Mouse (Mus musculus): ENCODE results near the gene Cidec.

Gene Cidec

DNA sequence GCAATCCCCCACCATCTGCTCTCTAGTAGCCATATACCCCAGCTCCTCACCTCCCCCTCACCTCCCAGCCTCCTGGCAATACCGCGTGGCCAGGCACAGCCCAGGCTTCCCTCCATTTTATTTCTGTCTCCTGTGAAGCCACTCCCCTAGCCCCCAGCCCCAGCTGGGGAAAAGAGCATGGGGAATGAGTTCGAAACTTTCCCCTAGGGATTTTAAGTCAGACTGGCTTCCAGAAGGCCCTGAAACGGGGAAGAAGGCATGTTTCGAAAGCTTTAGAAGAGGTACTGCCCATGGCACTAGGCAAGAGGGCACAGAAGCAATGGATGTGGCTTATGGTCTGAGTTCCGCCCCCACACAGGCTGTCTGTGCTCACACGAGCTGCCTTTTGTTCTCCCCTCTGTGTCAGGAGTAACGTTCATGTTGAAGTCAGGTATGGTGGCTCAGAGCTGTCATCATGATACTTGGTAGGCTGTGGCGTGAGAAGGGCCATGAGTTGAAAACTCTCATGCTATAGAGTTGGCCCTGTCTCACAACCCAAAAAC, at the start of gene Cidec:
Cidec (minus strand) TSS at position 97 of the 542 bp plus-strand sequence.
- DNase-seq (ENCODE audit: low spot score in 2 of 2): no peak

DNA sequence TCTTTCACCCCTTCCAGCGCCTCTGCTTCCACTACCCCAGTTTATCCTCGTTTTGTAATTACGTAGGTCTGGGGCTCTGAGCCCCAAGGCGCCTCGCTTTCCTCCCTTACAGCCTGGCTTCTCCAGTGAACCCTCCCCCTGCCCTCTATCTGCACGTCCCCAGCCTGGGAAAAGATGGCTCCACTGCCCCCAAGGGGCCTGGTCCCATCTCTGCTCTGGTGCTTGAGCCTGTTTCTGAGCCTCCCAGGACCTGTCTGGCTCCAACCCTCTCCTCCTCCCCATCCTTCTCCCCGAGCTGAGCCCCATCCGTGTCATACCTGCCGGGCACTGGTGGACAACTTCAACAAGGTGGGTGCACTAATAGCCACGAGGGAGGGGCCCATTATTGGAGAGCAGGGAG, 48.2 kb upstream of the Cidec start:
- peak; percentile 20 to 33 for DNase-seq (ENCODE audit: low spot score in 2 of 2)

DNA sequence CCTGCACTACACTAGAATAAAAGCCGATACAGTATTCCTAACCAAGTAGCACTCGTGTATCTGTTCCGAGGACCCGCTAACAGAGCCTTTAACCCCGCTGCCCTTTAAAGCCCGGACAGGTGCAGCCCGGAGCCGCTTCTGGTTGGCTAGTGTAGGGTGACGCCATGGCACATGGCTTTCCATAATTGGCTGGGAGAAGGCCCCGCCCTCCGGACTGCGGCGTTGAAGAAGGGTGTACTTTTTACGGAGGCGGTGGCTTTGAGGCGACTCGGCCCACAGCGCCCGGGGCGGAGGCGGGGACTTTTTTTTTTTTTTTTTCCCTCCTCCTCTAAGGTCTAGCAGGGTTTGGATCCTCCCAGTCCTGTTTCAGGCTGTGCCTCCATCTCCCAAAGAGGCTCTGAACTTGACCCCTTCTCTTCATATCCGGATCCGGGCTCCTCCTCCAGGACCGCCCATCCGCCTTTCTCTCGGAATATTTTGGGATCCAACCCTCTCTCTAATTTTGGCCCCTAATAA, 47.6 kb upstream of the Cidec start, which contains the start of gene Creld1:
Creld1 (plus strand) TSS at position 198 of the 516 bp plus-strand sequence.
- DNase-seq (ENCODE audit: low spot score in 2 of 2): peak; percentile 81 to 95

DNA sequence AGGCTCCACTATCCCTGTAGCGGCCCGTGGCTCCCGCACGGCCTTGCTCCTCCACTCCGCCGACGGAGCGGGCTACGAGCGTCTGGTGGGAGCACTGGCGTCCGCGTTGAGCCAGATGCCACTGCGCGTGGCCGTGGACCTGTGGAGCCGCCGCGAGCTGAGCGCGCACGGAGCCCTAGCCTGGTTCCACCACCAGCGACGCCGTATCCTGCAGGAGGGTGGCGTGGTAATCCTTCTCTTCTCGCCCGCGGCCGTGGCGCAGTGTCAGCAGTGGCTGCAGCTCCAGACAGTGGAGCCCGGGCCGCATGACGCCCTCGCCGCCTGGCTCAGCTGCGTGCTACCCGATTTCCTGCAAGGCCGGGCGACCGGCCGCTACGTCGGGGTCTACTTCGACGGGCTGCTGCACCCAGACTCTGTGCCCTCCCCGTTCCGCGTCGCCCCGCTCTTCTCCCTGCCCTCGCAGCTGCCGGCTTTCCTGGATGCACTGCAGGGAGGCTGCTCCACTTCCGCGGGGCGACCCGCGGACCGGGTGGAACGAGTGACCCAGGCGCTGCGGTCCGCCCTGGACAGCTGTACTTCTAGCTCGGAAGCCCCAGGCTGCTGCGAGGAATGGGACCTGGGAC, 47.0 kb upstream of the Cidec start:
- DNase-seq (ENCODE audit: low spot score in 2 of 2): peak; percentile 17 to 57

DNA sequence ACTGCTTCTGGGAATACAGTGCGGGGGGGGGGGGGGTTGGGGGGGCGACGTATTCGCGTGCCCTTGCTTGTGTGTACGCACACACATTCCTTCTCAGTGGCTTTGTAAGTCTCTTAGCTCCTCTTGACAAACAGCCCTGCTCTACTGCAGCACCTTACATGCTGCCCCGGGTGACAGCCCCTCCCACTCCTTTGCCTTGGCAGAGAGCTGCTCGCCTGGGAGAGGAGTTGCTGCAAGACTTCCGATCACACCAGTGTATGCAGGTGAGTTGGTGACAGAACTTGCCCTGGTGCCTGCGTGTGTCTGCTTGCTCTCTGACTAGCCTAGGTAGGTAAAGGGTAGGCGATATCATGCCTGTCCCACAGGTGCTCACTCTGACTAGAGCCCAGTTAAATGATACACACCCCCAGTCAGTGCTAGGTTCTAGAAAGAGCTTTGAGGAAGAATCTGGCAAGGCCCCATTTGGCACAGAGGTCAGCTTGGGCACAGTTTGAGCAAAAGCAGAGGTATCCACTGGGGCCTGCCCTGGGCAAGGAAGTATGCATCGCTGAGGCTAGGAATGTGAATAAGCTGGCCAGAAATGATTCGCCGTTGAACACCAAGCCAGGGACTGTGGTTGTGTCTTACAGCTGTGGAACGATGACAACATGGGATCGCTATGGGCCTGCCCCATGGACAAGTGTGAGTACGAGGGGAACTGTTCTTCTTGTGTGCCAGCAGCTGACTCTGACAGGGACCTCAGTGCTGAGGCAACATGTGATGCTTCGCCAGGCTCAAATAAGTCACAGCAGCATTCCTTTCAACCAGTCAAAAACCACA, 45.2 kb upstream of the Cidec start:
- no peak for DNase-seq (ENCODE audit: low spot score in 2 of 2)

DNA sequence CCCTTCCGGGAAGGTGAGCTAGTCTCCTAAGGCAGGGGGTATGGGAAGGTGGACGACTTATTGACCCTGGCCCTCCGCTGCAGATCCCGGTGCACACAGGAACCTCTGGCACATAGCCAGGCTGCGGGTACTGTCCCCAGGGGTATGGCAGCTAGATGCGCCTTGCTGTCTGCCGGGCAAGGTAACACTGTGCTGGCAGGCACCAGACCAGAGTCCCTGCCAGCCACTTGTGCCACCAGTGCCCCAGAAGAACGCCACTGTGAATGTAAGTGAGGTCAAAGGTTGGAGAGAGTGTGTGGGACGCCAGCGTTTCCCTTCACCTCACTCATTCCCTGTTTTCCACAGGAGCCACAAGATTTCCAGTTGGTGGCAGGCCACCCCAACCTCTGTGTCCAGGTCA, 43.3 kb upstream of the Cidec start:
- DNase-seq (ENCODE audit: low spot score in 2 of 2): no peak

DNA sequence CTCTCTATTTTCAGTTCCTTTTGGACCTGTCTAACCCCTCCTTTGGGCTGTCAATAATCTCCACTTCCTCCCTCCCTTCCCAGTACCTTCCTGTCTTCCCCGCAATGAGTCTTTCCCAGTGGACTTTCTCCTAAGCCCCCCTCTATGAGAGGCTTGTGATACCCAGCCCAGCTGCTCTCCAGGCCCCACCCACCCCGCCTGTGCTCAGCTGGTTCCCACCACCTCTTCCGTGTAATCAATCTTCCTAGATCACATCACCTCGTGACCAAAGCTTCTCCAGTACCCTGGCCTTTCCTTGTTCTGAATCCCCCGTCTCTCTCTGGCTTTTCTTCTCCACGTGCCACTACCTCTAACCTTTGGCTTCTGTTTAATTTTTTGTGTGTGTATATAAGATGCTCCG, 41.8 kb upstream of the Cidec start:
- DNase-seq (ENCODE audit: low spot score in 2 of 2): no peak

DNA sequence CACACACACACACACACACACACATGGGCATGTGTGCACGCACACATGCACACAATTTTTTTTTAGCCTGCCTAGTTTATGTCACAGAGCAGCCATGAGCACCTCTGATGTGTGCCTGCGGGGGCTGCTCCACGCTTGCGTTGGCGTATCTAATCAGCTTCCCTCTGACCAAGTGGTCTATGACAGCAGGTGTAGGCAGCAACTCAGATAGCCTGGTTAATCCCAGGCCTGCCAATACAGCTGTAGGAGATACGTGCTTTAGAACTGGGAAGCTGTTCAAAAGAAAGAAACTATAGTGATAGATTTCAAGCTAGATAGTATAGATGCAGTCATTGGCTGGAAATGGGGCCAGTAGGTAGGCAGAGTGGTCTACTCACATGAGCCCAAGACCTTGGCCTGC, 38.2 kb upstream of the Cidec start:
- no peak for DNase-seq (ENCODE audit: low spot score in 2 of 2)

DNA sequence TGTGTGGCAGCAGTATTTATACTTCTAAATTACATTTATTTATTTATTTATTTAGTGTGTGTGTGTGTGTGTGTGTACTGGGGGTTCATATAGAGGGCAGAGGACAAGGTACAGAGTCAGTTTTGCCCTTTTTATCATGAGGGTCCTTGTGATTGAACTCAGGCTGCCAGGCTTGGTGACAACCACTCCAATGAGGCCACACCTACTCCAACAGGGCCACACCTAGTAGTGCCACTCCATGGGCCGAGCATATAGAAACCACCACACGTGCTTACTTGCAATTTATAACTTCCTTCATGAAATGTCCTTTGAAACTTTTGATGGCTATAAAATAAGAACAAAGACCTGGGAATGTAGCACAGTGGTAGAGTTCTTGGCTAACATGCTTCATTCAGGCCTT, 37.7 kb upstream of the Cidec start:
- DNase-seq (ENCODE audit: low spot score in 2 of 2): no peak

DNA sequence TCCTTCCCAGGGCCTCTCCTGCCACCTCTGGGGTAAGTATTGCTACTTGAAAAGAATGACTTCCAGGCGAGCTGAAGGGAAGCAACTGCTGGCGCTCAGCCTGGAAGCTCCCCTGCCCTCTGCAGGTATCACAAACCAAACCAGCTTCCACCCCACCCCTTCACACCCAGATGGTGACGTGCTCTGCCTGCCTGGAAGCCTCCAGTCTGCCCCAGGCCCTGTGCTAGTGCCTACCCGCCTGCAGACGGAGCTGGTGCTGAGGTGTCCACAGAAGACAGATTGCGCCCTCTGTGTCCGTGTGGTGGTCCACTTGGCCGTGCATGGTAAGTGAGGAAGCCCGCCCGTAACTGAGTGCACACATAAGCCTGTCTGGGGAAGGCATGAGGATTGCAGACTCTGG, 36.5 kb upstream of the Cidec start:
- DNase-seq (ENCODE audit: low spot score in 2 of 2): no peak

DNA sequence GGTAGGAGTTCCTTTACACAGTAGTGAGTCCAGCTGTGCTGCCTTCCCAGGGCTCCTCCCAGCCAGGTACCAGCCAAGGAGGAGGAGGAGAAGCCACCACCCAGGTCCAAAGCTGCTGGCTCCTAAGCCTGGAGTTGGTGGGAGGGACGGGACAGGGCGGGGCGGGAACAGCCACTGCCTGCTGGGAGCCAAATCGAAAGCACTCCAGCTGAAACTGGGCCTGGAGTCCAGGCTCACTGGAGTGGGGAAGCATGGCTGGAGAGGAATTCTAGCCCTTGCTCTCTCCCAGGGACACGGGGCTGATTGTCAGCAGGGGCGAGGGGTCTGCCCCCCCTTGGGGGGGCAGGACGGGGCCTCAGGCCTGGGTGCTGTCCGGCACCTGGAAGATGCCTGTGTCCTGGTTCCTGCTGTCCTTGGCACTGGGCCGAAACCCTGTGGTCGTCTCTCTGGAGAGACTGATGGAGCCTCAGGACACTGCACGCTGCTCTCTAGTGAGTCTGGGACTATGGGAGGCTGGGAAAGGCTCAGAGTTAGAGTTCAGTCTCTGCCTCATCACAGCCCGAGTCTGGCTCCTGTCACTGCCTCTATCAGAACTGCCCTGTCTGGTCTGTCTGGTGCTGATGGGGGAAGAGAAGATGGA, 35.9 kb upstream of the Cidec start, which contains the start of gene Il17rc:
Il17rc (plus strand) TSS at position 131 of the 640 bp plus-strand sequence.
- no peak for DNase-seq (ENCODE audit: low spot score in 2 of 2)

DNA sequence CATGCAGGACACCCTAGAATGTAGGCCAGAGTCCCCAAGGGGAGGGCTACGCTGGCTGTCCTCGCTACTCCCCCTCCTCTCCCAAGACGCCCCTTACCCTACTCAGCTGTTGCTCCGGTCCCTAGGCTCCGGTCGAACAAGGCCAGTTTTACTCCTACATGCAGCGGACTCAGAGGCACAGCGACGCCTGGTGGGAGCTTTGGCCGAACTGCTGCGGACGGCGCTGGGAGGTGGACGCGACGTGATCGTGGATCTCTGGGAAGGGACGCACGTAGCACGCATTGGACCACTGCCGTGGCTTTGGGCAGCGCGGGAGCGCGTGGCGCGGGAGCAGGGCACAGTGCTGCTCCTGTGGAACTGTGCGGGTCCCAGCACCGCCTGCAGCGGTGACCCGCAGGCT, 33.9 kb upstream of the Cidec start:
- DNase-seq (ENCODE audit: low spot score in 2 of 2): peak; percentile 58 to 80

DNA sequence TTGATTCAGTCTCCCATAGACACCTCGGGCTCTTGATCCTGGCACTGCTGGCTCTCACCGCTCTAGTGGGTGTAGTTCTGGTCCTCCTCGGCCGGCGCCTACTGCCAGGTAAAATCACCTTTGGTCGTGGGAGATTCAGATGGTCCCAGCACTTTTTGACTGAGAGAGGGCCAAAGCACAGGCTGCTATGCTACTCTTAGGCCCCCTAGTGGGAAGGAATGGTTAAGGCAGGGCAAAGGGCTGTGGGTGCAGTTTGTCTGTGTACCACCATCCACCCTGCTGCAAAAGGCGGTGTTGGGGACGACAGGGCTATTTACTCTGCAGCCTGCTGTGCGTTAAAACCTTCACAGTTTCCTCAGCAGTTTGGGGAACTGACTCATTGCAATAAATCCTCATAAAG, 33.5 kb upstream of the Cidec start:
- DNase-seq (ENCODE audit: low spot score in 2 of 2): peak; percentile 52 to 79

DNA sequence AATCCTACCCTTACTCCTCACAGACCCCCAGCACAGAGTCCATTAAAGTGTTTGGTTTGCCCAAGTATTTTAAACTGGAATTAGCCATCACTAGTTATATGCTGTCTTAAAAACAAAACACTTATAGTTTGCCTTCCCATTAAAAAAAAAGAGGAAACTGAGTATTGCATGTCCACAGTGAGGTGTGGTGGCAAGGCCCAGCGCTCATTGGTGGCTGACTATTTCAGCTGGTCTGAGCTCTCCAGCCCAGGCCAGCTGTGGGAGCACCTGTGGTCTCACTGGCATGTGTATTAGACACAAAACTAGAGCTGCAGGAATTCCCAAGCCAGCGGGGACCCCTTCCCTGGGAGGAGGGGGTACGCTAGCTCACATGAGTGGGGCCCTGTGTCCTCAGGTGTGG, 33.0 kb upstream of the Cidec start:
- DNase-seq (ENCODE audit: low spot score in 2 of 2): no peak

DNA sequence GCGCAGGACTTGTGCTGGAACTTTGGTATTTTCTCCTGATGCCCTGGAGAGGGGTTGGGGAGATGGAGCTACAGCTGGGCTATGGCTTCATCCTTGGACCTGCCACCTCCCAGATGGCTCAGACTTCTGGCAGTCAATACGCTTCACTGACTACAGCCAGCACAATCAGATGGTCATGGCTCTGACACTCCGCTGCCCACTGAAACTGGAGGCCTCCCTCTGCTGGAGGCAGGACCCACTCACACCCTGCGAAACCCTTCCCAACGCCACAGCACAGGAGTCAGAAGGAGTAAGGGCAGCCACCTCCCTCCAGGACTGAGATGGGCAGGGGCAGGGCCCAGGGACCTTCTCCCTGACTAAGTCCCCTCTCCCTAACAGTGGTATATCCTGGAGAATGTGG, 30.0 kb upstream of the Cidec start:
- DNase-seq (ENCODE audit: low spot score in 2 of 2): no peak

DNA sequence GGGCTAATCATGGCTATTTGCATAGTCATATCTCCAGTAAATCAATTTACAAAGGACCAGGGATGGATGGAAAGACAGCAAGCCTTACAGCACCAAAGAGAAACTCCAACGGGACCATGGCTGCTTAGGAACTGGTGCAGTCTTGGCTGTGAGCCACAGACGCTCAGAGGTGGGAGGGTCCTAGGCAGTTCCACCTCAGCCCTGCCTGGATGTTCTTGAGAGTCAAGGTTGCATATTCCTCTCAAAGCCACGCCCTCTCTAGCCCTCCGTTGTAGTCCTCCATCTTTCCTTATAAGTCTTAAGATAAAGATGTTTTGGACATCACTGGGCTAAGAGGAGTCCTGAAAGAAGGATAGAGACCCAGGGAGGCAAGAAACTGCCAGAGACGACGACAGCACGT, 28.5 kb upstream of the Cidec start:
- no peak for DNase-seq (ENCODE audit: low spot score in 2 of 2)

DNA sequence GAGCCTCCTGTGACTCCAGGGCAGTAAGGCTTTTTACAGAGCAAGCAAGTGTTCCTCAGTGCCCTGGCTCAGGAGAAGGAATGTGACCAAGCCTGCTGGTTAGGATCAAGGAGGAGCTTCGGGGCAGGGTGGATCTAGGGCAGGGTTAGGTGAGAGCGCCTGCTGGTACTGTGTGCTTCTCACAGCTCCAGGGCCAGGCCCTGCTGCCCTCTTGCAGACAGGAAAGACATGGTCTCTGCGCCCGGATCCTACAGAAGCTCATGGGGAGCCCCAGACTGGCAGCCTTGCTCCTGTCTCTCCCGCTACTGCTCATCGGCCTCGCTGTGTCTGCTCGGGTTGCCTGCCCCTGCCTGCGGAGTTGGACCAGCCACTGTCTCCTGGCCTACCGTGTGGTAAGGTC, 23.1 kb upstream of the Cidec start:
- DNase-seq (ENCODE audit: low spot score in 2 of 2): no peak

DNA sequence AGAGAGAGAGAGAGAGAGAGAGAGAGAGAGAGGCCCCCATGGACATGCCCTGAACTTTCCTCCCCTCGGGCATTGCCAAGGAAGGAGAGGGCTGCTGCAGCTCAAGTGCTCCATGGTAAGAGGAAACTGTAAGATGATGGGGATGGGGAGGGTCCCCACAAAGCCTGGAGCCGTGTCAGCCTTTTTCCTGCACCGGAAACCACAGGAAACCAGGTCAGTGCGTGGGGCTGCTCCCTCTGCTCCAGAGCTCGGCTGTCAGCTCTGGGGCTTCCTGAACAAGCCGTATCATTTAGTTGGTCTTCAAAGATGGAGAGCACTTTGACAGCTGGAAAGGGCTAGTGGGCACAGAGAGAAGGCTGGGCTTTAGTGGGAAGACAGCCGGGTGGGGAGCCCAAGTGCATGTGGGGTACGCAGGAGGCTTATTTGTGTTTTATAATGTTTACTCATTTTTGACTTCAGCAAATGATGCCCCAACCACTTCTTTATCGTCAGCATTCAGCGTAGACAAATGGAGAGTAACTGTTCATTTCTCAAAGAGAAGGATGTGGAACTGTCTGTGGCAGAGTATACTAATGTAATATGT, 22.5 kb upstream of the Cidec start, which contains the start of gene Il17re:
Il17re (plus strand) TSS at position 533 of the 583 bp plus-strand sequence.
- no peak for DNase-seq (ENCODE audit: low spot score in 2 of 2)

DNA sequence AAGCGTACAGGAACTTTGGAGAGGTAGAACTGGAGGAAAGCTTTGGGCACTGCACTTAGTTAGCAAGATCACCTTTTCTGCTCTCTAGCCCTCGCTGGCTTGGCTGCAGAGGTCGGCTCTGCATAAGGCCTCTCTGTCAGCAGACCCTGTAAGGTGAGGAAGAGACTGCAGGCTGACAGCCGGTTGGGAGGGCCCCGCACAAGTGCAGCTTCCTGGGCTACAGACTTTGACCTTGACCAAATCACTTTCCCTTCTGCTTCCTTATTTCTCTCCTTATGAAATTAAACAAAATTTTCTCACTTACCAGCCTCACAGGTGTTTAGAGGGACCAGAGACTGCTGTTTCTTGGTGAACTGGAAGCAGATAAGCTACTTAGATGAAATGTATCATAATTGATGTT, 19.4 kb upstream of the Cidec start:
- no peak for DNase-seq (ENCODE audit: low spot score in 2 of 2)

DNA sequence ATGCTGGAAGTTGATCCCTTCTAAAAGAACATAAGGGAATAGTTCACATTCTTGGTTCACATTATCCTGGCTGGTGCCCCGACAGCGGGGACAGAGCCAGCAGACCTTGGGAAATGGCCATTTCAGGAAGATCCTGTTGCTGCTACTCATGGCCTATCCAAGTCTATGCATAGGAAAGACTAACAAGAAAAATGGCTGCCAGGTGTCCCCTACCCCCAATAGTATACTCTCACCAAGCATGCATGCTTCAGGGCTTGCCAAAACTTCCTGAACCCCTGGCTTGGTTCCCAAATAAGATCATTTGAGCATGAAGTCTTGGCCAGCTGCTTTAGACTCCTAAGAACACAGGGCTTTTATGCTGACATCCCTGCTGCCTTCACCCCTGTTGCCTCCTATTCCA, 16.3 kb upstream of the Cidec start:
- DNase-seq (ENCODE audit: low spot score in 2 of 2): no peak

DNA sequence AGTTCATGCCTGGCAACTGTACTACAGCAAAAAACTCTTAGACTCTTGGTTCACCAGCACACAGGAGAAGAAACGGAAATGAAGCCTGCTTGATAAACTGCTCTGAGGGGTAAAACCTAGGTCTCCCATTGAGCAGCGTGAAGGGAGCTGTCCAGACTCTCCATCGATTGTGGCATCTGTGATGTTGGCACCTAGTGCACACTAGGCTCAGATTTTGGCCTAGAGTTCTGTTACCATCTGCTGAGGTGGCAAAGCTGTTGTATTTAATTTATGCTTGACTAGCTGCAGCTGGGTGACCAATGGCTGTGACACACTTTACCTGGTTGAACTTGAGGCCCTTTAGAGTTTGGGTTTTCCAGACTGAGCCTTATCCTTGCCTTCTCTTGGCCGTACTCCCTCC, 12.1 kb upstream of the Cidec start:
- no peak for DNase-seq (ENCODE audit: low spot score in 2 of 2)
